Mouse (Mus musculus): ENCODE measurements around the gene Asb16. TPM values are rescaled to one million over a fixed set of nuclear protein-coding genes. Genes with fewer than 3 reads are reported as not detected.

Gene Asb16
- polyA plus RNA-seq, 1 experiment from 2014 or later: 0.05 TPM

GRCm38 (mm10) chr11:102317901-102318575, 49.5 kb downstream of the Asb16 start:
- peak; percentile 51 for ATAC-seq (replicated peaks)
- 0% methylated on average over 40 of the region's 77 CpGs for WGBS
- peak overlapping the region; percentile 89 for H3K4me2 ChIP-seq
- H3K36me3 ChIP-seq (replicated peaks): peaks cover 15% of the 10 kb centered on the region; the same call in 1 of the 2 replicates
- peak overlapping the region; percentile 86 for H3K9ac ChIP-seq
- peak overlapping the region; percentile 98 for H3K27ac ChIP-seq
- H3K4me3 ChIP-seq: peak overlapping the region; percentile 67
- peaks cover 28% of the 10 kb centered on the region for H3K4me1 ChIP-seq
- H3K9me3 ChIP-seq: no peaks in the 10 kb centered on the region
- no peaks in the 10 kb centered on the region for H3K27me3 ChIP-seq (replicated peaks)

GRCm38 (mm10) chr11:102318576-102319409, 50.2 kb downstream of the Asb16 start:
- Histone ChIP-seq H3K27ac (peak overlapping the region; percentile 98), H3K36me3 (replicated peaks) (peaks cover 8% of the 10 kb centered on the region; the same call in 1 of the 2 replicates), H3K9me3 (no peaks in the 10 kb centered on the region), H3K4me3 (peak overlapping the region; percentile 67), H3K4me2 (peak overlapping the region; percentile 89), H3K27me3 (replicated peaks) (no peaks in the 10 kb centered on the region), H3K4me1 (peaks cover 28% of the 10 kb centered on the region), H3K9ac (peak overlapping the region; percentile 86)
- ATAC-seq (replicated peaks): no peak
- WGBS: under 1% methylated on average over 62 of the region's 84 CpGs

GRCm38 (mm10) chr11:102319410-102319792, 50.9 kb downstream of the Asb16 start, which contains the start of gene Ubtf:
Gene Ubtf, minus strand, starts transcription at chr11:102319742.
- Histone ChIP-seq H3K9ac (peak within 1 kb of the TSS; percentile 86), H3K4me2 (peak within 1 kb of the TSS; percentile 89), H3K9me3 (no peaks in the 10 kb centered on the region), H3K4me3 (peak within 1 kb of the TSS; percentile 67), H3K36me3 (replicated peaks) (peaks cover 2% of the 10 kb centered on the region; the same call in 1 of the 2 replicates), H3K27me3 (replicated peaks) (no peaks in the 10 kb centered on the region), H3K27ac (peak within 1 kb of the TSS; percentile 98), H3K4me1 (peaks cover 28% of the 10 kb centered on the region)
- WGBS: under 1% methylated on average over 25 of the region's 25 CpGs
- no peak; the same call in 1 of the 2 replicates for ATAC-seq (replicated peaks)

GRCm38 (mm10) chr11:102319941-102320685, 51.6 kb downstream of the Asb16 start:
- under 1% methylated on average over 38 of the region's 38 CpGs for WGBS
- no peaks in the 10 kb centered on the region for H3K27me3 ChIP-seq (replicated peaks)
- ATAC-seq (replicated peaks): peak; percentile 67
- peak overlapping the region; percentile 86 for H3K9ac ChIP-seq
- peaks cover 24% of the 10 kb centered on the region for H3K4me1 ChIP-seq
- H3K36me3 ChIP-seq (replicated peaks): no peaks in the 10 kb centered on the region
- no peaks in the 10 kb centered on the region for H3K9me3 ChIP-seq
- H3K27ac ChIP-seq: peak overlapping the region; percentile 98
- peak overlapping the region; percentile 89 for H3K4me2 ChIP-seq
- peak overlapping the region; percentile 67 for H3K4me3 ChIP-seq

GRCm38 (mm10) chr11:102320686-102321005, 52.1 kb downstream of the Asb16 start:
- H3K4me1 ChIP-seq: peaks cover 19% of the 10 kb centered on the region
- peak overlapping the region; percentile 98 for H3K27ac ChIP-seq
- H3K9me3 ChIP-seq: no peaks in the 10 kb centered on the region
- 6% methylated on average over 10 of the region's 10 CpGs for WGBS
- H3K4me3 ChIP-seq: peak overlapping the region; percentile 67
- H3K4me2 ChIP-seq: peak overlapping the region; percentile 89
- no peaks in the 10 kb centered on the region for H3K36me3 ChIP-seq (replicated peaks)
- peak overlapping the region; percentile 86 for H3K9ac ChIP-seq
- H3K27me3 ChIP-seq (replicated peaks): no peaks in the 10 kb centered on the region
- ATAC-seq (replicated peaks): peak; percentile 19

- H3K36me3 ChIP-seq (replicated peaks): no peaks in the 10 kb centered on the region
- H3K27ac ChIP-seq: no peak overlapping the region
- no peaks in the 10 kb centered on the region for H3K27me3 ChIP-seq (replicated peaks)
- H3K4me2 ChIP-seq: no peak overlapping the region
- no peaks in the 10 kb centered on the region for H3K9me3 ChIP-seq
- peaks cover 10% of the 10 kb centered on the region for H3K4me1 ChIP-seq
- H3K4me3 ChIP-seq: no peak overlapping the region
- 86% methylated on average over 6 of the region's 6 CpGs for WGBS
- no peak overlapping the region for H3K9ac ChIP-seq
- ATAC-seq (replicated peaks): no peak
Observed at GRCm38 (mm10) chr11:102321931-102322330, 53.4 kb downstream of the Asb16 start.

- Histone ChIP-seq H3K27me3 (replicated peaks) (no peaks in the 10 kb centered on the region), H3K4me1 (peaks cover 10% of the 10 kb centered on the region), H3K36me3 (replicated peaks) (no peaks in the 10 kb centered on the region), H3K9ac (no peak overlapping the region), H3K4me2 (no peak overlapping the region), H3K4me3 (no peak overlapping the region), H3K27ac (no peak overlapping the region), H3K9me3 (no peaks in the 10 kb centered on the region)
- 80% methylated on average over 1 of the region's 1 CpGs for WGBS
- no peak for ATAC-seq (replicated peaks)
Observed at GRCm38 (mm10) chr11:102323516-102323915, 55.0 kb downstream of the Asb16 start.

GRCm38 (mm10) chr11:102327250-102327649, 58.7 kb downstream of the Asb16 start:
- no peak for ATAC-seq (replicated peaks)
- WGBS: 62% methylated on average over 5 of the region's 5 CpGs
- Histone ChIP-seq H3K27me3 (replicated peaks) (no peaks in the 10 kb centered on the region), H3K4me2 (no peak overlapping the region), H3K36me3 (replicated peaks) (no peaks in the 10 kb centered on the region), H3K9me3 (no peaks in the 10 kb centered on the region), H3K4me1 (no peaks in the 10 kb centered on the region), H3K9ac (no peak overlapping the region), H3K27ac (no peak overlapping the region), H3K4me3 (no peak overlapping the region)

- Histone ChIP-seq H3K27me3 (replicated peaks) (no peaks in the 10 kb centered on the region), H3K27ac (no peak overlapping the region), H3K9me3 (no peaks in the 10 kb centered on the region), H3K36me3 (replicated peaks) (no peaks in the 10 kb centered on the region), H3K4me1 (no peaks in the 10 kb centered on the region), H3K4me2 (no peak overlapping the region), H3K4me3 (no peak overlapping the region), H3K9ac (no peak overlapping the region)
- 81% methylated on average over 7 of the region's 7 CpGs for WGBS
- ATAC-seq (replicated peaks): no peak
Observed at GRCm38 (mm10) chr11:102327839-102328238, 59.3 kb downstream of the Asb16 start.

Small RNA genes lying within 50 kb of the gene (microRNA-seq; reads per million reads assigned to microRNA genes)
- 1.1 reads per million for gene Mir8101

Other genes starting within 250 kb of the Asb16 start
- gene Mpp3, start 240.3 kb upstream of the Asb16 start, polyA plus RNA-seq (2015; fragmentation: Nextera tagmentation; extraction: Ambion mirVana): 60.1 and 62.9 TPM in 2 replicates
- gene Cd300lg, start 227.2 kb upstream of the Asb16 start, polyA plus RNA-seq (2015; fragmentation: Nextera tagmentation; extraction: Ambion mirVana): 0.31 and 0.43 TPM in 2 replicates
- gene Mpp2, start 180.2 kb upstream of the Asb16 start, polyA plus RNA-seq (2015; fragmentation: Nextera tagmentation; extraction: Ambion mirVana): 33.4 and 36.4 TPM in 2 replicates
- gene Ppy, start 167.4 kb upstream of the Asb16 start, polyA plus RNA-seq (2015; fragmentation: Nextera tagmentation; extraction: Ambion mirVana): not detected in 2 replicates
- not detected in 2 replicates for gene Pyy, start 160.9 kb upstream of the Asb16 start, polyA plus RNA-seq (2015; fragmentation: Nextera tagmentation; extraction: Ambion mirVana)
- 0.10 and 0.30 TPM in 2 replicates for gene Nags, start 123.2 kb upstream of the Asb16 start, polyA plus RNA-seq (2015; fragmentation: Nextera tagmentation; extraction: Ambion mirVana)
- gene Tmem101, start 112.3 kb upstream of the Asb16 start, polyA plus RNA-seq (2015; fragmentation: Nextera tagmentation; extraction: Ambion mirVana): 45.3 and 46.5 TPM in 2 replicates
- 111 and 118 TPM in 2 replicates for gene Lsm12, start 83.4 kb upstream of the Asb16 start, polyA plus RNA-seq (2015; fragmentation: Nextera tagmentation; extraction: Ambion mirVana)
- gene G6pc3, start 79.1 kb upstream of the Asb16 start, polyA plus RNA-seq (2015; fragmentation: Nextera tagmentation; extraction: Ambion mirVana): 38.6 and 43.3 TPM in 2 replicates
- gene Hdac5, start 38.6 kb upstream of the Asb16 start, polyA plus RNA-seq (2015; fragmentation: Nextera tagmentation; extraction: Ambion mirVana): 90.3 and 105 TPM in 2 replicates
- 2.2 and 2.5 TPM in 2 replicates for gene BC030867, start 19.9 kb upstream of the Asb16 start, polyA plus RNA-seq (2015; fragmentation: Nextera tagmentation; extraction: Ambion mirVana)
- 82.3 and 84.4 TPM in 2 replicates for gene Tmub2, start 16.2 kb downstream of the Asb16 start, polyA plus RNA-seq (2015; fragmentation: Nextera tagmentation; extraction: Ambion mirVana)
- gene Atxn7l3, start 27.9 kb downstream of the Asb16 start, polyA plus RNA-seq (2015; fragmentation: Nextera tagmentation; extraction: Ambion mirVana): 31.6 and 31.8 TPM in 2 replicates
- 82.8 and 83.9 TPM in 2 replicates for gene Ubtf, start 51.0 kb downstream of the Asb16 start, polyA plus RNA-seq (2015; fragmentation: Nextera tagmentation; extraction: Ambion mirVana)
- gene Slc4a1, start 97.5 kb downstream of the Asb16 start, polyA plus RNA-seq (2015; fragmentation: Nextera tagmentation; extraction: Ambion mirVana): 2.9 and 3.8 TPM in 2 replicates
- 160 and 165 TPM in 2 replicates for gene Rundc3a, start 124.7 kb downstream of the Asb16 start, polyA plus RNA-seq (2015; fragmentation: Nextera tagmentation; extraction: Ambion mirVana)
- gene Slc25a39, start 139.2 kb downstream of the Asb16 start, polyA plus RNA-seq (2015; fragmentation: Nextera tagmentation; extraction: Ambion mirVana): 146 and 168 TPM in 2 replicates
- gene Grn, start 161.6 kb downstream of the Asb16 start, polyA plus RNA-seq (2015; fragmentation: Nextera tagmentation; extraction: Ambion mirVana): 75.2 and 82.0 TPM in 2 replicates
- 28.7 and 36.4 TPM in 2 replicates for gene Fam171a2, start 178.9 kb downstream of the Asb16 start, polyA plus RNA-seq (2015; fragmentation: Nextera tagmentation; extraction: Ambion mirVana)
- gene Itga2b, start 201.4 kb downstream of the Asb16 start, polyA plus RNA-seq (2015; fragmentation: Nextera tagmentation; extraction: Ambion mirVana): 9.0 TPM in 2 replicates